Mouse (Mus musculus) embryonic facial prominence, embryonic 10.5 days (tissue): ENCODE measurements at regions not wholly inside any gene's neighbourhood (a gene's known extent, or its start where the extent isn't known, plus 50 kb on each side); places are given as distances from the start of the nearest gene placed in this dataset.

Experiments
- DNase-seq: peaks from one replicate; pipeline ENCODE4 v3.0.0-alpha.2; 2017; ENCODE audit warnings: low spot score
- H3K27ac ChIP-seq: fragments of 300-500 bp; sonication (generic); replicated peaks from 2 replicates; pipeline ENCODE4 v1.5.1; 2016; ENCODE audit warnings: mild to moderate bottlenecking
- H3K27me3 ChIP-seq: fragments of 300-500 bp; sonication (generic); replicated peaks from 2 replicates; pipeline ENCODE4 v1.6.1; 2016; ENCODE audit warnings: low read depth, mild to moderate bottlenecking; ENCODE audit not compliant: poor library complexity, severe bottlenecking
- H3K36me3 ChIP-seq: fragments of 300-500 bp; sonication (generic); replicated peaks from 2 replicates; pipeline ENCODE4 v1.6.1; 2016; ENCODE audit warnings: mild to moderate bottlenecking, moderate library complexity
- H3K4me1 ChIP-seq: fragments of 300-500 bp; sonication (generic); 2 replicates; pipeline ENCODE4 v1.6.1; 2016
- H3K4me3 ChIP-seq: fragments of 300-500 bp; sonication (generic); 2 replicates; pipeline ENCODE4 v1.5.1; 2016; ENCODE audit warnings: mild to moderate bottlenecking, moderate library complexity
- H3K9me3 ChIP-seq: fragments of 300-500 bp; sonication (generic); 2 replicates; pipeline ENCODE4 v1.6.1; 2016; ENCODE audit warnings: mild to moderate bottlenecking
- WGBS: fragments of 180-500 bp; shearing (Covaris S2); methylation state at CpG from one replicate; pipeline ENCODE4 v1.1.7; 2016; 5-methylcytosine and 5-hydroxymethylcytosine counted together

DNA sequence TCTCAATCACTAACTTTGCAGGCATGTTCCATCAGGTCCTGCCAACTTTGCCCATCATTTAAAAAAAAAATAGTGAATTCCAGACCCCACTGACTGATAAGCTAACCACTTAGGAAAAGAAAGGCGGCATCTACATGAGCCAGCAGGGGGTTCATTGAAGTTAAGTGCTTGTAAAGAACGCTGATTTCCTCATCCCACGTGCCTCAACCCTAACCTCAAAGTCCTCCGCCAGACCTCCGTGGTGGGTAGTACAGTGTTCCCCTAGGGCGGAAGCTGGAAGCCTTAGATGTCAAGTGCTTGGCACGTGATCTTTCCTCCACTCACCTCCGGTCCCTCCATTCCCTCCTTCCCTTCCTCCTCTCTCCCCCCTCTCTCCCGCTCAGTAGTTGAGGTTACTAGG is 158.5 kb upstream of the Mkln1 start:
- no peaks in the 10 kb centered on the region for H3K9me3 ChIP-seq
- H3K36me3 ChIP-seq: no peaks in the 10 kb centered on the region
- H3K4me1 ChIP-seq: no peaks in the 10 kb centered on the region
- no peak overlapping the region for H3K4me3 ChIP-seq
- no peak for DNase-seq
- WGBS: 16% methylated on average over 9 of the region's 9 CpGs
- 0 out of 2 replicates have a peak, but pooled peaks cover 4% of the 10 kb centered on the region for H3K27me3 ChIP-seq
- H3K27ac ChIP-seq: no peak overlapping the region

DNA sequence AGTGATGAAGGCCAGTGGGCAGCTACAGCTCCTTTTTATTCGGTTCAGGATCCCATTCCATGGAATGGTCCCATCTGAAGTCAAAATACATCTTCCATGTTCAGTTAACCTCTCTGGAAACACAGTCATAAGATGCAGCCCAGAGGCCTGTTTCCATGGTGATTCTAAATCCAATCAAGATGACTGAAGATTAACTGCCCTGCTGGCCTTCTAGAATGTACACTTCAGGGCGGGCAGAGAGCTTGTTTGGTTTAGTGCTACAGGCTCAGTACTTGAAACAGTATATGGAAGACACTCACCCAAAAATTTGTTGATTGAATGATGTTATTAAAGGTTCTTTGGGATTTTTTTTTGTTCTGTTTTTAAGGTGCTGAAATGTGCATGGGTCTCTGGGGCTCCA is 148.0 kb upstream of the Mkln1 start:
- Histone ChIP-seq H3K4me3 (no peak overlapping the region), H3K9me3 (no peaks in the 10 kb centered on the region), H3K36me3 (no peaks in the 10 kb centered on the region), H3K27ac (no peak overlapping the region), H3K27me3 (no peaks in the 10 kb centered on the region), H3K4me1 (peaks cover 10% of the 10 kb centered on the region)
- no peak for DNase-seq
- 68% methylated on average over 2 of the region's 2 CpGs for WGBS

DNA sequence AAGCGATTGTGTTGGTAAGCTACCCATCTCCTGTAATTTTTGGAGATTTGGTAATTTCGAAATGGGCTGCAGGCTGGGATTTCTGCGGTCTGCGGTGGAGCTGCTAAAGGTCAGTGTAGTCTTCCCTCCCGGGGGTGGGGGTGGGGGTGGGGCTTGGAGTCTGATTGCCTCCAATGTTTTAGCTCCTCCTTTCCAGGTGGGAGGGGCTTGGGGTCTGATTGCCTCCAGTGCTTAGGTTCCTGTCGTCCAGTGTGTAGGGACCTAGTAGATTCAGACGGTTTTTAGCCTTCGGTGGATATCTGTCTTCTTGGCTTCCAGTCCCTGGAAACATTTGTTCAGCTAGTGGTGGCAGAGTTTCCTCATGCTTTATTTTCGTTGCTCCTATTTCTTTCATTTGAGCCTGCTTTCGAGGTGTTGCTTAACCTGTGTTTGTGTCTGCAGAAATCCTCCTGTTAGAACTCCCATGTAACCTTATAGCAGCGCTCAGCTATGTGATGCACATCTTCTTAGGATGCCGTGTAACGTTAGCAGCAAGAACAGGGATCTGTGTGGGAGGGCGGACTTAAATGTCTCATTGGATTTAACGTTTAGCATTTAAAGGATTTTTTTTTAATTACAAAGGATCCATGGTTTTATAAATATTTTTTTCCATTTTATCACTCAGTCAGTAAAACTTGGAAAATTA is 145.1 kb upstream of the Mkln1 start:
- H3K4me1 ChIP-seq: peaks cover 10% of the 10 kb centered on the region
- H3K4me3 ChIP-seq: peak overlapping the region; percentile 41
- DNase-seq: peak; percentile 79
- H3K36me3 ChIP-seq: no peaks in the 10 kb centered on the region
- WGBS: 24% methylated on average over 15 of the region's 15 CpGs
- no peak overlapping the region for H3K27ac ChIP-seq
- H3K9me3 ChIP-seq: no peaks in the 10 kb centered on the region
- no peaks in the 10 kb centered on the region for H3K27me3 ChIP-seq

DNA sequence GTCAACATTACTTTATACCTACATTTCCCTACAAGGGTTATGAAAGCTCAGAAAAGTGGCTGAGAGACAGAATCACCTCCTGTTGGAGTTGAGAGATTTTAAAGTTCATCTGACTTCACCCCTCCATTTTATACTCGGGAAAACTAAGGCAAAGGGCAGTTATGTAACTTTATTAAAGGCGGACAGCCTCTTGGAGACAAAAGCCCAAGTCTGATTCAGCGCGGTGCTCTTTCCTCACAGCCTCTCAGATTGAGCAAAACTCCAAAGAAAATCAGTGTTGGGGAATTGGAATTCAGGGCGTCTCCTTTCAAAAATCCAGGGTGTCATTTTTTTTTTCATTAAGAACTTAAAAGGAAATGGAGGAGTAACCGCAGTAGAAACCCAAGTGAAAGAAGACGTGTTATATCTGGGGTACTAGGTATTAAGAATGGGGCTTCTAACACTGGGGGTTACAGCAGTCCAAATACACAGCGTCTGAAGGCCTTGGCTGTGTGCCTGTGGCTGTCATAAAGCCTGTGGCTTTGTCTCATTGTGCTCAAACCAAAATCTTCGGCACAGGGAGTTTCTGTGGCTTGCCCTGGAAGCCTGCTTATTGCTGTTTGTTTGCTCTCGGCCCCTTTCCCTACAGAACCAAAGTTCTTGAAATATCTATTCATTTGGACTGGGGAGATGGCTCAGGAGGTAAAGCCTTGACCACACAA is 137.7 kb upstream of the Mkln1 start:
- Histone ChIP-seq H3K4me3 (no peak overlapping the region), H3K36me3 (no peaks in the 10 kb centered on the region), H3K9me3 (no peaks in the 10 kb centered on the region), H3K27ac (no peak overlapping the region), H3K27me3 (no peaks in the 10 kb centered on the region), H3K4me1 (no peaks in the 10 kb centered on the region)
- DNase-seq: no peak
- WGBS: 87% methylated on average over 10 of the region's 10 CpGs

DNA sequence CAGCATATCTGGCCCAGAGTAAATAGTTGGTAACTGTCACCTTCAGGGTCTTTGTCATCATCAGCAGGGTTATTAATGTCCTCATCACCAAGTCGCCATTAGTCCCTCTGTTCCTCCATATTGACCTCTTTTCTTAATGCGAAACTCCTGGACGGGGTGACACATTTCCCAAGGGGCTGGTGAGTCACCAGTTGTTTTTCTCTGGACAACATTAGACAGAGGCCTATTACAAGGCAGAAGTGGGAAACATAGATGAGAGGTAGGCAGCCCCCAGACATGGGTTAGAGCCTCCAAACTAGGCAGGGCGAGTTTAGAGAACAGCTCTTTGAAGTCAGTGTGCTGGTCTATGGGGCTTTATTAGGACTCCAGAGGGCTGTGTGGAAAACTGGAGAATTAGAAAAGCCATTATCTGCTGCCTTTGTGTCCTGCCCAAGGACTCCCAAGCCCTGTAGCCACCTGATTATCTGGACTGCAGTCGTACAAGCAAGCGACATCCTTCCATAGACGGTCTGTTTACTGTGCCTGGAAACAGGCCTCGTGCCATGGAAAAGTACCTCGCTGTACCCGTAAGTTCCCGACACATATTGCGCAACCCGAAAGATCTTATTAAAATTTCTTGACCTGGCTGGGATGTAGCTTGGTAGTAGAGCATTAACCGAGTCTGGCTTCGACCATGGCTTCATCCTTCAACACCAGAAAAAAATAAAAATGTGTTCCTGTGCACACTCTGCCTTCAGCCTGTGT is 136.6 kb upstream of the Mkln1 start:
- DNase-seq: no peak
- H3K4me3 ChIP-seq: no peak overlapping the region
- no peaks in the 10 kb centered on the region for H3K4me1 ChIP-seq
- H3K9me3 ChIP-seq: no peaks in the 10 kb centered on the region
- no peak overlapping the region for H3K27ac ChIP-seq
- H3K27me3 ChIP-seq: no peaks in the 10 kb centered on the region
- 89% methylated on average over 15 of the region's 15 CpGs for WGBS
- H3K36me3 ChIP-seq: no peaks in the 10 kb centered on the region

DNA sequence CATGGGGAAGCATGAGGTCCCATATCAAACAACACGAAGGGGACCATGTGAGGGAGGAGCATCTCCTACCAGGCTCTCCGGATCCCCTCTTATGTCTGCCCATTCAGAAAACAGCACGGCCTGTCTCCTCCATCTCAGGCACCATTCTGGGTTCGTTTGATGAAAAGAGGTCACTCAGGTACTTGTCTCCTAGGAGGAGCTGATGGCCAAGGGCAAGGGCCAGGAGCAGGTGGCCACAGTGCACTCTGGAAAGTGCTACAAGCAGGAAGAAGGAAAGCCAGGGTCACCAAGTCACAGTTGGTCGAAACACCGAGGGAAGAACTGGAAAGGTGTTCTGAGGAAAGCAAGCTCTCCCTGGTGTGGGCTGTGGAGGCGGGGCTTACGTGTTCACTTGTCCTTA is 135.9 kb upstream of the Mkln1 start:
- WGBS: 85% methylated on average over 8 of the region's 8 CpGs

DNA sequence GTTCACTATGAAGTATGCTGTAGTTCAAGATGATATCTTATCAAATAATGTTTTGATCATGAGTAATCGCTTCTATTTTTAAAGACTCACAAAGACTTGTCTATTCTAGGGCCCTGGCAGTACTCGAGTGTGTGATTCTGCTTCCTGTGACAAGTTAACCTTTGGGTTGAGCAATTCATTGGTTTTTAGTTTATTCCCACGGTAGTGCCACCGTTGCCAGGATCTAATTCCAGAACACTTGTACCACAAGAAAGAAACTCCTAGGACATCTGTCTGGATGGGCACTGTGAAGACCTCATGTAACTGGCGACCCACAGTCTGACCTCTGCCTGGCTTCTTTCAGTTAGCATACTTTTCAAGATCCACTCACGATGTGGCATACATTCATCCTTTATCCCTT is 134.7 kb upstream of the Mkln1 start:
- Histone ChIP-seq H3K4me3 (no peak overlapping the region), H3K27me3 (no peaks in the 10 kb centered on the region), H3K9me3 (no peaks in the 10 kb centered on the region), H3K36me3 (no peaks in the 10 kb centered on the region), H3K4me1 (peaks cover 2% of the 10 kb centered on the region; the same call in 1 of the 2 replicates), H3K27ac (no peak overlapping the region)
- WGBS: 89% methylated on average over 6 of the region's 6 CpGs
- no peak for DNase-seq

More for the DNA sequence above, 135.9 kb upstream of the Mkln1 start:
- H3K36me3 ChIP-seq: no peaks in the 10 kb centered on the region
- DNase-seq: no peak
- H3K9me3 ChIP-seq: no peaks in the 10 kb centered on the region
- H3K27ac ChIP-seq: no peak overlapping the region
- no peak overlapping the region for H3K4me3 ChIP-seq
- H3K27me3 ChIP-seq: no peaks in the 10 kb centered on the region
- no peaks in the 10 kb centered on the region for H3K4me1 ChIP-seq

DNA sequence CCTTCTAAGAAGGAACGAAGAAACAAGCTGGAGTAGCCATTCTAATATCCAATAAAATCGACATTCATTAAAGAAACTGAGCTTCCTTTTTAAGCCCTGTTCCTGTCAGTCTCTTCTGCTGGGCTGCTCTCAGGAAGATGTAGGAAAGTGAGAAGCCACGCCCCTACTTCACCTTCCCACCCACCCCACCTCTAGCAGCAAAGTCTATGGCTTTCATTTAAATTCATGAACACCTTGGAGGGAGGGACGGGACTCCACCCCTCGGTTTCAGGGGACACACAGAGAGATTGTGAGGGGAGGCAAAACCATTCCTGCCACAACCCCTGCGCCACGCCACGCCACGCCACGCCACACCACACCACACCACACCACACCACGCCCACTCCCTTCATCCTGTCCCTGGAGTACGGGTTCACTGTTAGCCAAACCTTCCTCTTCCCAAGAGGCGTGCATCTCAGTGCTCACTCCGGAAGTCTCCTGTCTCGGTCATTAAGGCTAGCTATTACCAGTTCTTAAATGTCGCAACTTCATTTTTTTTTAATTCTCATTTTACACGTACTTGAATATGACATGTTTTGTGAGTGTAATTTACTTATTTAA is 132.0 kb upstream of the Mkln1 start:
- H3K4me3 ChIP-seq: no peak overlapping the region
- no peaks in the 10 kb centered on the region for H3K27me3 ChIP-seq
- no peaks in the 10 kb centered on the region for H3K36me3 ChIP-seq
- no peaks in the 10 kb centered on the region for H3K9me3 ChIP-seq
- no peak for DNase-seq
- WGBS: 69% methylated on average over 17 of the region's 17 CpGs
- H3K27ac ChIP-seq: no peak overlapping the region
- H3K4me1 ChIP-seq: peaks cover 2% of the 10 kb centered on the region; the same call in 1 of the 2 replicates

DNA sequence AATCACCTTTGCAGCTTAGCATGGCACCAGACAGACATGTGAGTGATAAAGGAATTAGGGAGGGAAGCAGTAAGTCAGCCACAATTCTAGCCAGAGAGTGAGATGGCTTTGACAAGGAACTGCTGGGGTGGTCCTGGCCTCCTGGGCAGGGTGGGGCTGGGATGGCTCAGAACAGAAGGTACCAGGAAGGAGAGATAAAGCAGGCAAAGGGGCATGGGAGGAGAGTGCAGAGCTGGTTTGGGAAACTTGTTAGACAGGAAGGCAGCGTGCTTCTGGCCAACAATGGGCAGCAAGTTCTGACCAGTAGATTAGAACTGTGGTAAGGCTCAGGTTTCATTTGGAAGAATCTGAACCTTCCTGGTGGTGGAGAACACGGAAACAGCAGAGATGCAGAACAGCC is 130.5 kb upstream of the Mkln1 start:
- DNase-seq: no peak
- 67% methylated on average over 2 of the region's 2 CpGs for WGBS
- Histone ChIP-seq H3K9me3 (no peaks in the 10 kb centered on the region), H3K4me3 (no peak overlapping the region), H3K4me1 (peaks cover 2% of the 10 kb centered on the region; the same call in 1 of the 2 replicates), H3K27ac (no peak overlapping the region), H3K36me3 (no peaks in the 10 kb centered on the region), H3K27me3 (no peaks in the 10 kb centered on the region)

DNA sequence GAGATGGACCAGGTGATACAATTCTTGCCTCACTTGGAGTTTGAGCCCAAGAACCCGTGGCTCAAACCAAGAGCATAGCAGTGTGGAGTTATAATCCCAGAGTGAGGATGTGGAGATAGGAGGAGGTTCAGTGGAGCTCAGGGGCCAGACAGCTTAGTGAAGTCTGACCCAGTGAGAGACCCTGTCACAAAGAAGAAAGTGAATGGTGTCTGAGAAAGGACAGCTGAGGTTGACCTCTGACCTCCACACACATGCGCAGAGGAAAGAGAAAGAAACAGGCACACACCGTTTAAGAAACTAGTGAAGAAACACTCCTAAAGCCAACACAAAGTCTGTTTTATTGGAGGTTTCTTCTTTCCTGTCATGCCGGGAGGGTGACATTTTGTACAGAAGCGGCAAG is 124.7 kb upstream of the Mkln1 start:
- no peaks in the 10 kb centered on the region for H3K36me3 ChIP-seq
- no peak for DNase-seq
- WGBS: 43% methylated on average over 5 of the region's 5 CpGs
- no peak overlapping the region for H3K27ac ChIP-seq
- H3K9me3 ChIP-seq: no peaks in the 10 kb centered on the region
- H3K4me1 ChIP-seq: peaks cover 13% of the 10 kb centered on the region
- no peaks in the 10 kb centered on the region for H3K27me3 ChIP-seq
- H3K4me3 ChIP-seq: no peak overlapping the region

DNA sequence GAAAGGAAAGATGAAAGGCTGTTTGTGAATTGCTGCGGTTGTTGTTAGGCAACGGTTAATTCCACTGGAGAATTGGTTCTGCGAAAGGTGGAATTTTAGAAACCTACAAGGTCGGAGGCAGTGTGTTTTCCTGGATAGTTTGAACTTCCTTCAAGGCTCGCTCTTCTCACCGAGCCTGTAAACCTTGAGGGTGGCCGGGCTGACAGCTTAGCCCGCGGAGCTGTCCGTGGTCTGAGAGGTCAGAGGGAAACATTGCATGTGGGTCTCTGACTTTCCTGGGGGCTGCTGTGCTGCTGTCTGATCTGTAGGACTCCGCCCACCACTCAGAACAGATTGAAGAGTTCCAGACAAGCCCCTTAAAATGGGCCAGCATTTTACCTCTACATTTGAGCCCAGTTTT is 124.3 kb upstream of the Mkln1 start:
- WGBS: 26% methylated on average over 11 of the region's 11 CpGs
- DNase-seq: peak; percentile 59
- Histone ChIP-seq H3K4me3 (no peak overlapping the region), H3K27ac (no peak overlapping the region), H3K27me3 (no peaks in the 10 kb centered on the region), H3K4me1 (peaks cover 13% of the 10 kb centered on the region), H3K9me3 (no peaks in the 10 kb centered on the region), H3K36me3 (no peaks in the 10 kb centered on the region)

DNA sequence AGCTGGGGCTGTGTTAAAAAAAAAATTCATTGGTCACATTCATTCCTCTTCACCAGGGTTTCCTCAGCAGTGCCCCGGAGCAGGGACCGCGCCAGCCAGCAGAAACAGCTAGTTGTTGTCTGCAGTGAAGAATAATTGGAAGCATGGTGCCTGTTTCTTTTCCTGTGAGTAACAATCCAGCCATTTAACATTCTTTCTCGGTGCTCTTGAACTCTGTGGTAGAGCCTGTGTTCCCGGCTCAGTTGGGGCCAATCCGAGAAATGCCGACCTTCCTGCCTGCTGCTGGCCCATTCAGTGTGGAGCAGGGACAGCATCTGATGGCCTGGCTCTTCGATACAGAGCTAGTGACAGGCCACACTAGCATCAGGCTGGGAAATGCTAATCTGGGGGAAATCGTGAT is 120.7 kb upstream of the Mkln1 start:
- Histone ChIP-seq H3K4me1 (peaks cover 13% of the 10 kb centered on the region), H3K27ac (no peak overlapping the region), H3K9me3 (no peaks in the 10 kb centered on the region), H3K4me3 (no peak overlapping the region), H3K27me3 (no peaks in the 10 kb centered on the region), H3K36me3 (no peaks in the 10 kb centered on the region)
- 47% methylated on average over 9 of the region's 9 CpGs for WGBS
- no peak for DNase-seq
